Mouse (Mus musculus) left cerebral cortex, postnatal 14 days (tissue): ENCODE measurements around the gene Hoxd11. TPM values are rescaled to one million over a fixed set of nuclear protein-coding genes. Genes with fewer than 3 reads are reported as not detected.

Experiments used
- DNase-seq, 2 experiments: peaks; one replicate each; pipeline ENCODE4 v3.0.0; 2021 to 2022; ENCODE audit warnings: low spot score in 2 of 2, mixed read lengths in 1 of 2
- intact Hi-C: fragments of 180-260 bp; cut with DNase I; formaldehyde crosslinking; loops from one replicate; pipeline ENCODE4 v1.15.1; 2025
- microRNA-seq, 2 experiments: library from miRNA; unstranded; fragments of <30 nt; microRNA quantifications; one replicate each; pipeline ENCODE4 v1.2.0; 2022
- total RNA-seq, 2 experiments: library from RNA; stranded (reverse); gene quantifications; 2 replicates each; pipeline ENCODE4 v1.2.3; 2021

Gene Hoxd11
- total RNA-seq, 2 experiments from 2014 or later = not detected

DNA sequence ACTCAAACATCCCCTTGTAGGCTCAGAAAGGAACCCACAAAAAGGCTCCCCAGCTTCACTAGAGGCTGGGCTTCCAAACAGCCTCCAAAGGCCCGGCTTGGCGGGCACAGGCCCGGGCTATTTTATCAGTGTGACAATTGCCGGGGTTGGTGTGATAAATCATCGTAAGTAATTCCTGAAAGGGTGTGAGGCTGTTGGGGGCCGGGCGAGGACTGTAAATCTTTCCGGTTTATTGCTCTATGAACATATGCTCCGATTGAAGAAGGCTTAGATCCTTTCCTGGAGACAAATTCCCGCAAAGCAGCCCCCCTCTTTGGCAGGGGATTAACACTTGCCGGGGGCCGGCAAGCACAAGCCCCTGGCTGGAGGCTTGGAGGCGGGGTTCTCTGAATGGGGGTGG, 55.1 kb downstream of the Hoxd11 start:
- DNase-seq = no peak
- intact Hi-C loops = no loop called here

DNA sequence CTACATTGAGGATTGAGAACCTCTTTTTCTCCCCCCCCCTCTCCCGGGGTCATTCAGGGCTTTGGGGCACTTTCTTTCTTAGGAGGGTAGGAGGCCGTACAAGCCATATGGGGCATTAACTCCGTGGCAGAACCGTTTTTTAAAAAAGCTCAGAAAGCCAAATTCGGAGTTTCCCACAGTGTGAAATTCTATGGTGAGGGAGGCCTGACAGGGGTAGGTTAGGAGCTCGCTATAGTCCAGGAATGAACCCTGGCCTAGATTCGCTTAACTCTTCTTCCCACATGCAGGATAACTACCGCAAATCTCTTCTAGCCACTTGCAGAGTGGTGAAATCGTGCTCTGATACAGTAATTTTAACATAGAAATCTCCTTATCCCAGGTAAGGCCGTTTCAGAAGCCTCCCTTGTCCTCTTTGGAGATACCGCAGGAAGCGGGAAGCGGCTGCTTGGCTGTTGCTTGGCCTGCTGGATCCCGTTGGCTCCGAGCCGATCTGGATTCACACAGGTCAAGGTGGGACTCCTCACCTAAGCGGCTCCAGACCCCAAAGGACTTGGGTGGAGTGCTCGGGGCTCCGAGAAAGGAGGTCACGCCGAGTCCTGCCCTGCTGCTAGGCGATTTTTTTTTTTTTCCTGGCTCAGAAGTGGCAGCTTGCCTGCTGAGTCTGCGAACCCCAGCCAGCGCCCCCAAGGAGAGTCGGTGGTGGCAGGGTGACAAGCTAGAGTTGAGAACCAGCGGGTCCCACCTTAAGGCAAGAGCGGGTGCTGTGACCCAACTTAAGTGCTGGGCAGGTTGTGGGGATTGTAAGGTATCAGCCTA, 55.8 kb downstream of the Hoxd11 start:
- intact Hi-C loops = no loop called here
- DNase-seq = no peak

DNA sequence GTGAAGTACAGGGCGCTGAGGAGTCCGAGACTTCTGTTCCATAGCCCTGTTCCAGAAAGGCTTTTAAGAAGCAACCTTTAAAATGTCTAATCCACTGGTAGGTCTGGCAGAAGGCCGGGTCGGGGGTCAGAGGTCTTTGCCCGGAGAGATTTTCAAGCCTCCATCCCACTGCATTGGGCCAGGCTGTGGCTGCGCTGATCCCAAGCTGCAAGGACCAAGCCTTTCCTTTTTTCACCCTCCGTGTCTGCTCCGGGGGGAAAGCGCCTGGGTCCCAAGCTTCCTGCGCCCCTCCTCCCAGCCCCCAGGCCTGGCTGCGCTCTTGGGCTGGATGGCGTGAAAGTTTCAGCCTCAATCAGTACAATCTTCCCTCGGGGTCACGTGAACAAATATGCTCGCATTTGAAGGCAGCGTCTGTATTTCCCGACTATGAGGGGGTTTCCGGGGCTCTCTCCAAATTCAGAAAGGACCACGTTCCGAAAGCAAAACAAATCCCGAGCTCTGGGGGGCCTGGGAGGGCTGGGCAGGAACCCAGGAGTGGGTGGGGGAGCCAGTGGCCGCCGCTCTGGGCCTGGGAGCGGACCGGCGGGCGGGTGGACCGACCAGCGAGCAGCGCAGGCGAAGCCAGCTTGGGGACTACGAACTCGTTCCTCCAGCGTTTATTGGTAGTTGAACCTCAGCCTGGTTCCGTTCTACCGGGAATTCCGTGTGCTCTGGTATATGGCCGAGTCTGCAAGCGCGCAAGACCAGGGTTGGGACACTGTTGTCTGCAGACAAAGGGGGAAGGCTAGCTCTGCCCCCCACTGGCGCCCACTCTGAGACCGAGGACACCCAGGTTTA, 56.7 kb downstream of the Hoxd11 start:
- intact Hi-C loops = no loop called here
- DNase-seq = no peak

Small RNA genes lying within 50 kb of the gene (microRNA-seq; reads per million reads assigned to microRNA genes)
- gene Gm44463 = 0 reads per million in 2 experiments
- 27.7 to 39.7 reads per million in 2 experiments for gene Mir10b

Other genes with a start within 250 kb of the Hoxd11 start
- 10 to 100 TPM; 68.4 to 72.1 TPM for gene Lnpk, start 100.1 kb upstream of the Hoxd11 start, total RNA-seq
- not detected for gene Evx2, start 20.0 kb upstream of the Hoxd11 start, total RNA-seq
- gene Hoxd13, start 11.2 kb upstream of the Hoxd11 start, total RNA-seq = not detected
- not detected for gene Hoxd12, start 4.5 kb upstream of the Hoxd11 start, total RNA-seq
- not detected for gene Hoxd10, start 12.4 kb downstream of the Hoxd11 start, total RNA-seq
- gene Hoxd9, start 18.2 kb downstream of the Hoxd11 start, total RNA-seq = not detected
- gene Hoxd8, start 25.1 kb downstream of the Hoxd11 start, total RNA-seq = not detected
- not detected for gene Hoxd3, start 32.4 kb downstream of the Hoxd11 start, total RNA-seq
- not detected for gene Hoxd4, start 32.4 kb downstream of the Hoxd11 start, total RNA-seq
- gene Gm28230, start 47.2 kb downstream of the Hoxd11 start, total RNA-seq = not detected
- gene Hoxd1, start 83.4 kb downstream of the Hoxd11 start, total RNA-seq = not detected
- gene Mtx2, start 146.2 kb downstream of the Hoxd11 start, total RNA-seq = 10 to 100 TPM; 47.4 to 54.9 TPM